16 mouse cellular contexts compared by ENCODE assay signal in the genomic region with DNA sequence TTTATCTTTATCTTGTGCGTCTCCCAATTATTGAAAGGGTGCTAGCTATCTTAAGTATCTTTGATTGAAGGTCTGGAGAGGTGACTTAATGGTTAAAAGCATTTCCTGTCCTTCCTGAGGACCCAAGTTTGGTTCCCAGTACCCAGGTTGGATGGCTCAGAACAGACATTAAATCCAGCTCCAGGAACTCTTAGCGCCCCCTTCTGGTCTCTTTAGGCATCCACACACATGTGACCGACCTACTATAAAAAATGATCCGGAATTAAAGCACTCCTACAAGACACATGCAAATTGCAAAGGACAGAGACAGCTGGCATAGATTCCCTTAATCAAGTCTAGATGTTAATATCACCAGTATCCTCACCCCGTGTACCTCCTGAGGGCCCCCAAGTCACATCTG.
DNase-seq lines count a peak whose midpoint lies in the region; ATAC-seq and TF ChIP-seq lines count a peak whose summit lies in the region.
"Had no signal": no experiment of that assay in that cellular context is flagged by ENCODE, and none has a peak within 500 bp of the region (broad histone marks: within the 10 kb centered on the region; RNA-seq: fewer than 3 reads in every experiment).

No protein-coding gene starts in this region.

- no peak overlapping the region for H3K27ac ChIP-seq in intestine, postnatal 0 days (ENCODE audit: low read depth, low read length)
- no peak overlapping the region for H3K27ac ChIP-seq in intestine, embryonic 16.5 days (ENCODE audit: low read length)
- H3K27ac ChIP-seq in ES-Bruce4 (ENCODE audit: insufficient read depth, low read length) = no peak overlapping the region
- H3K27ac ChIP-seq: embryonic facial prominence, embryonic 10.5 days; heart, embryonic 13.5 days; liver, embryonic 15.5 days had no signal

- no peak overlapping the region for H3K9ac ChIP-seq in intestine, postnatal 0 days (ENCODE audit: low read depth, low read length)
- H3K9ac ChIP-seq in intestine, embryonic 16.5 days (ENCODE audit: low read depth, low read length) = no peak overlapping the region
- H3K9ac ChIP-seq in ES-Bruce4 (ENCODE audit: low read depth, poor library complexity, severe bottlenecking) = no peak overlapping the region
- H3K9ac ChIP-seq: heart, embryonic 13.5 days; liver, embryonic 15.5 days had no signal

- H3K36me3 ChIP-seq in intestine, postnatal 0 days (ENCODE audit: control insufficient read depth, insufficient read depth) = no peaks in the 10 kb centered on the region; the same call in 1 of the 2 replicates
- no peaks in the 10 kb centered on the region for H3K36me3 ChIP-seq in intestine, embryonic 16.5 days (ENCODE audit: control insufficient read depth, insufficient read depth, low read length)
- H3K36me3 ChIP-seq in ES-Bruce4 (ENCODE audit: control insufficient read depth, insufficient read depth, low read length, poor library complexity, severe bottlenecking) = no peaks in the 10 kb centered on the region
- H3K36me3 ChIP-seq: embryonic facial prominence, embryonic 10.5 days had no signal

- 91% methylated on average over 5 of the region's 5 CpGs for WGBS in intestine, postnatal 0 days
- 90% methylated on average over 5 of the region's 5 CpGs for WGBS in intestine, embryonic 16.5 days

- no peaks in the 10 kb centered on the region for H3K4me1 ChIP-seq in intestine, postnatal 0 days (replicated peaks; ENCODE audit: control insufficient read depth, insufficient read depth, low read length)
- H3K4me1 ChIP-seq in intestine, embryonic 16.5 days (ENCODE audit: control insufficient read depth, insufficient read depth, low read length) = peaks cover 3% of the 10 kb centered on the region; the same call in 1 of the 2 replicates
- peaks cover 2% of the 10 kb centered on the region for H3K4me1 ChIP-seq in ES-Bruce4 (ENCODE audit: control insufficient read depth, insufficient read depth, low read length)

- TF ChIP-seq POLR2A in ES-Bruce4 (IDR thresholded peaks at IDR 0.05; ENCODE audit: insufficient read depth, low read length) = no peak

- H3K4me2 ChIP-seq in intestine, postnatal 0 days (replicated peaks; ENCODE audit: low read depth) = no peak overlapping the region
- H3K4me2 ChIP-seq in intestine, embryonic 16.5 days (ENCODE audit: low read depth, low read length) = no peak overlapping the region
- H3K4me2 ChIP-seq: heart, embryonic 13.5 days; liver, embryonic 15.5 days had no signal

- H3K4me3 ChIP-seq in intestine, postnatal 0 days (ENCODE audit: low read depth, low read length) = no peak overlapping the region
- no peak overlapping the region for H3K4me3 ChIP-seq in intestine, embryonic 16.5 days (ENCODE audit: low read length)
- no peak overlapping the region for H3K4me3 ChIP-seq in ES-Bruce4 (ENCODE audit: low read depth, low read length)
- H3K4me3 ChIP-seq: embryonic facial prominence, embryonic 10.5 days; heart, embryonic 13.5 days; liver, embryonic 15.5 days had no signal

- ATAC-seq in intestine, postnatal 0 days = no peak
- no peak for ATAC-seq in intestine, embryonic 16.5 days
- ATAC-seq: midbrain, embryonic 16.5 days had no signal

- no peaks in the 10 kb centered on the region for H3K9me3 ChIP-seq in intestine, postnatal 0 days (ENCODE audit: control insufficient read depth)
- no peaks in the 10 kb centered on the region for H3K9me3 ChIP-seq in intestine, embryonic 16.5 days (ENCODE audit: control insufficient read depth, low read length)
- no peaks in the 10 kb centered on the region; the same call in 1 of the 2 replicates for H3K9me3 ChIP-seq in ES-Bruce4 (replicated peaks; ENCODE audit: control insufficient read depth, insufficient read depth, low read length, poor library complexity, severe bottlenecking)
- H3K9me3 ChIP-seq: embryonic facial prominence, embryonic 10.5 days; heart, embryonic 13.5 days; liver, embryonic 15.5 days had no signal

- DNase-seq in 3T3-L1 (ENCODE audit: low read depth, low spot score) = peak; percentile 4
- peak; percentile 16 for DNase-seq in c-Kit-negative CD71-positive TER-119-positive erythroid progenitor cells, embryonic 14.5 days (ENCODE audit: low read depth, low spot score)
- no peak for DNase-seq in spleen, postnatal 14 days (ENCODE audit: low spot score in 2 of 2)
- DNase-seq in kidney, postnatal 14 days = no peak
- DNase-seq: adrenal gland, adult 8-10 months; cerebellum, postnatal 14 days; gastrocnemius, postnatal 25 days; heart, postnatal 4 days; kidney, postnatal 10 days had no signal

- no peak for TF ChIP-seq EP300 in ES-Bruce4 (IDR thresholded peaks at IDR 0.05; ENCODE audit: insufficient read depth, low read depth, low read length)

- H3K27me3 ChIP-seq in intestine, postnatal 0 days (replicated peaks; ENCODE audit: control insufficient read depth, insufficient read depth, low read length) = no peaks in the 10 kb centered on the region
- no peaks in the 10 kb centered on the region; the same call in 1 of the 2 replicates for H3K27me3 ChIP-seq in intestine, embryonic 16.5 days (replicated peaks; ENCODE audit: control insufficient read depth, insufficient read depth, low read length)
- H3K27me3 ChIP-seq in ES-Bruce4 (ENCODE audit: control insufficient read depth, insufficient read depth, low read length, poor library complexity, severe bottlenecking) = no peaks in the 10 kb centered on the region
- H3K27me3 ChIP-seq: heart, embryonic 13.5 days; liver, embryonic 15.5 days had no signal

- peak; percentile 43 for TF ChIP-seq CTCF in intestine, postnatal 0 days (IDR thresholded peaks at IDR 0.05; ENCODE audit: low read depth)
- peak; percentile 17 for TF ChIP-seq CTCF in ES-Bruce4 (IDR thresholded peaks at IDR 0.05; ENCODE audit: low read depth, low read length)

Comparison
In these comparisons a context has a peak if more than half of its experiments do, and no peak if none do; other contexts are left out.
1. DNase-seq: peak in 3T3-L1 (single experiment) and c-Kit-negative CD71-positive TER-119-positive erythroid progenitor cells, embryonic 14.5 days (single experiment); none in spleen, postnatal 14 days (0 of 2) and kidney, postnatal 14 days (single experiment).